8 mouse cellular contexts compared by ENCODE assay signal in the genomic region with DNA sequence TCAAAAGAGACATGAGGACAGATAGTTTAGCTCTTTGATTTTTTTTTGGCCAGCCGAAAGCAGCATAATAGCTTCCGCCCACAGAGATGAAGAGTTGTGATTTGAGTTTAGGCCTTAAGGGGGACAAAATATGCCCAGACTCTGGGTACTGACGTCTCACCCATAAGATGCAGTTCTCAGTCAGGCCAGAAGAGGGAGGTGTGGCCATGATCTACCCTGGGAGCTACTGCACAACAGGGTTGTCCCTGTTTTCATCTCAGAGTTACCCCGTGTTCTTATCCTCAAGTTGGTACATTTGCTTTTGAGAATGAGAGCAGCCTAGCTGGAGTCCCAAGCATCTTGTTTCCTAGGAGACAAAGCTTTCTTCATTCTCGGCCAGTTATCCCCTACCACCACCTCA.
DNase-seq lines count a peak whose midpoint lies in the region; ATAC-seq and TF ChIP-seq lines count a peak whose summit lies in the region.

No protein-coding gene starts in this region.

- H3K4me2 ChIP-seq in heart, embryonic 12.5 days, result no peak overlapping the region
- no peak overlapping the region for H3K4me2 ChIP-seq in hindbrain, postnatal 0 days (ENCODE audit: low read depth, low read length)

- H3K9ac ChIP-seq in heart, embryonic 12.5 days, result no peak overlapping the region
- no peak overlapping the region for H3K9ac ChIP-seq in hindbrain, postnatal 0 days (replicated peaks; ENCODE audit: low read length)

- 38% methylated on average over 5 of the region's 5 CpGs for WGBS in heart, embryonic 12.5 days
- 29% methylated on average over 5 of the region's 5 CpGs for WGBS in hindbrain, postnatal 0 days
- 39% methylated on average over 5 of the region's 5 CpGs for WGBS in small intestine, adult 2 months

- H3K27ac ChIP-seq in heart, embryonic 12.5 days (ENCODE audit: poor library complexity, severe bottlenecking), result no peak overlapping the region
- 0 out of 2 replicates have a peak overlapping the region, but pooled peaks have one; percentile 12 for H3K27ac ChIP-seq in hindbrain, postnatal 0 days
- no peak overlapping the region for H3K27ac ChIP-seq in small intestine, adult 2 months (ENCODE audit: insufficient read depth, low read depth, low read length)

- peak; percentile 93 for TF ChIP-seq CTCF in hindbrain, postnatal 0 days (IDR thresholded peaks at IDR 0.05; ENCODE audit: low read depth)
- peak; percentile 74; the same call in 1 of the 2 replicates for TF ChIP-seq CTCF in small intestine, adult 2 months (IDR thresholded peaks at IDR 0.05; ENCODE audit: extremely low read depth, insufficient read length, insufficient replicate concordance, low read depth, low read length)

- no peaks in the 10 kb centered on the region for H3K27me3 ChIP-seq in heart, embryonic 12.5 days (replicated peaks)
- H3K27me3 ChIP-seq in hindbrain, postnatal 0 days (ENCODE audit: insufficient read depth, low read length), result no peaks in the 10 kb centered on the region
- H3K27me3 ChIP-seq in small intestine, adult 2 months (ENCODE audit: control insufficient read depth, insufficient read depth, low read length), result no peaks in the 10 kb centered on the region

- no peak overlapping the region for H3K4me3 ChIP-seq in heart, embryonic 12.5 days
- H3K4me3 ChIP-seq in hindbrain, postnatal 0 days (ENCODE audit: low read length), result no peak overlapping the region
- H3K4me3 ChIP-seq in small intestine, adult 2 months (ENCODE audit: low read depth, low read length), result no peak overlapping the region

- TF ChIP-seq POLR2A in small intestine, adult 2 months (IDR thresholded peaks at IDR 0.05; ENCODE audit: low read depth, low read length), result no peak

- ATAC-seq in heart, embryonic 12.5 days (ENCODE audit: insufficient number of reproducible peaks, low FRiP score), result no peak
- ATAC-seq in hindbrain, postnatal 0 days, result peak; percentile 90
- peak; percentile 87 for ATAC-seq in megakaryocyte-erythroid progenitor cell, adult 5-6 weeks (replicated peaks; ENCODE audit: low FRiP score, low TSS enrichment, poor library complexity, severe bottlenecking)

- peak; percentile 95 for DNase-seq in heart, adult 11 months
- peak; percentile 90 for DNase-seq in cerebellum, adult 9-10 months
- peak; percentile 82 to 93 for DNase-seq in frontal cortex, adult 2 months (ENCODE audit: extremely low spot score in 1 of 2, low spot score in 1 of 2)
- peak; percentile 93 for DNase-seq in hindbrain, postnatal 0 days (ENCODE audit: low spot score)
- DNase-seq in left cerebral cortex, adult 11 months (ENCODE audit: low spot score), result peak; percentile 85

- H3K9me3 ChIP-seq in heart, embryonic 12.5 days (replicated peaks), result no peaks in the 10 kb centered on the region
- no peaks in the 10 kb centered on the region for H3K9me3 ChIP-seq in hindbrain, postnatal 0 days (ENCODE audit: low read length)

- H3K36me3 ChIP-seq in heart, embryonic 12.5 days, result peaks cover 21% of the 10 kb centered on the region
- peaks cover 8% of the 10 kb centered on the region for H3K36me3 ChIP-seq in hindbrain, postnatal 0 days (ENCODE audit: insufficient read depth, low read length)
- peaks cover 6% of the 10 kb centered on the region for H3K36me3 ChIP-seq in small intestine, adult 2 months (ENCODE audit: control insufficient read depth, insufficient read depth, low read length)

- H3K4me1 ChIP-seq in heart, embryonic 12.5 days (replicated peaks), result peaks cover 15% of the 10 kb centered on the region
- H3K4me1 ChIP-seq in hindbrain, postnatal 0 days (ENCODE audit: insufficient read depth, low read length), result peaks cover 7% of the 10 kb centered on the region; the same call in 1 of the 2 replicates
- H3K4me1 ChIP-seq in small intestine, adult 2 months (ENCODE audit: control insufficient read depth, insufficient read depth, insufficient read length, low read length), result peaks cover 2% of the 10 kb centered on the region; the same call in 1 of the 2 replicates
